Mouse (Mus musculus) liver, adult 2 months (tissue): ENCODE results near the gene Tkfc. TPM values are rescaled to one million over a fixed set of nuclear protein-coding genes. Genes with fewer than 3 reads are reported as not detected.

Experiments used
- DNase-seq: peaks from one replicate; pipeline ENCODE4 v3.0.0-alpha.2; 2011; ENCODE audit warnings: low read depth, low spot score; ENCODE audit errors: extremely low read depth
- H3K27ac ChIP-seq: fragments of 200-500 bp; replicated peaks from 2 replicates; pipeline ENCODE4 v1.5.1; 2012; ENCODE audit warnings: low read depth, mild to moderate bottlenecking, control low read depth, inconsistent platforms, low read length; ENCODE audit not compliant: insufficient read depth
- H3K27me3 ChIP-seq: fragments of 200-500 bp; 2 replicates; pipeline ENCODE4 v1.6.1; 2012; ENCODE audit warnings: mild to moderate bottlenecking, moderate library complexity, low read length, inconsistent platforms; ENCODE audit not compliant: control insufficient read depth, insufficient read depth
- H3K36me3 ChIP-seq: fragments of 200-500 bp; 2 replicates; pipeline ENCODE4 v1.6.1; 2012; ENCODE audit warnings: low read length, inconsistent platforms; ENCODE audit not compliant: control insufficient read depth, insufficient read depth
- H3K4me1 ChIP-seq: fragments of 200-500 bp; 2 replicates; pipeline ENCODE4 v1.6.1; 2011; ENCODE audit warnings: low read length; ENCODE audit not compliant: control insufficient read depth, insufficient read depth
- H3K4me3 ChIP-seq: fragments of 200-500 bp; 2 replicates; pipeline ENCODE4 v1.5.1; 2011; ENCODE audit warnings: low read depth, mild to moderate bottlenecking, control low read depth, low read length, moderate library complexity; ENCODE audit not compliant: insufficient read depth
- H3K79me2 ChIP-seq: fragments of 200-500 bp; 2 replicates; pipeline ENCODE4 v1.6.1; 2012; ENCODE audit warnings: inconsistent platforms, mild to moderate bottlenecking, low read length, moderate library complexity; ENCODE audit not compliant: control insufficient read depth, insufficient read depth
- H3K9ac ChIP-seq: fragments of 200-500 bp; 2 replicates; pipeline ENCODE4 v1.6.1; 2012; ENCODE audit warnings: low read depth, mild to moderate bottlenecking, control low read depth, inconsistent platforms, low read length
- CTCF ChIP-seq: fragments of 200-500 bp; IDR thresholded peaks from 2 replicates; pipeline ENCODE4 v1.5.1; 2011; ENCODE audit warnings: low read depth, low read length, control low read depth
- POLR2A ChIP-seq: fragments of 200-500 bp; IDR thresholded peaks from 2 replicates; pipeline ENCODE4 v1.6.1; 2011; ENCODE audit warnings: low read length, control low read depth; ENCODE audit not compliant: insufficient read depth; ENCODE audit errors: extremely low read depth
- WGBS: fragments of 180-500 bp; shearing (Covaris S2); methylation state at CpG from one replicate; pipeline ENCODE4 v1.1.7; 2018; 5-methylcytosine and 5-hydroxymethylcytosine counted together
- polyA plus RNA-seq: library from polyadenylated mRNA; depleted of rRNA; stranded (reverse); fragments of >200 nt; gene quantifications from 2 replicates; pipeline ENCODE4 v1.2.3, GENCODE M21; 2012
- total RNA-seq: library from RNA; depleted of rRNA; stranded (reverse); fragments of >200 nt; gene quantifications from 2 replicates; pipeline ENCODE4 v1.2.3, GENCODE M21; 2014

The Tkfc gene
- total and polyA plus RNA-seq, 2 experiments = 72.6 to 417 TPM

DNA sequence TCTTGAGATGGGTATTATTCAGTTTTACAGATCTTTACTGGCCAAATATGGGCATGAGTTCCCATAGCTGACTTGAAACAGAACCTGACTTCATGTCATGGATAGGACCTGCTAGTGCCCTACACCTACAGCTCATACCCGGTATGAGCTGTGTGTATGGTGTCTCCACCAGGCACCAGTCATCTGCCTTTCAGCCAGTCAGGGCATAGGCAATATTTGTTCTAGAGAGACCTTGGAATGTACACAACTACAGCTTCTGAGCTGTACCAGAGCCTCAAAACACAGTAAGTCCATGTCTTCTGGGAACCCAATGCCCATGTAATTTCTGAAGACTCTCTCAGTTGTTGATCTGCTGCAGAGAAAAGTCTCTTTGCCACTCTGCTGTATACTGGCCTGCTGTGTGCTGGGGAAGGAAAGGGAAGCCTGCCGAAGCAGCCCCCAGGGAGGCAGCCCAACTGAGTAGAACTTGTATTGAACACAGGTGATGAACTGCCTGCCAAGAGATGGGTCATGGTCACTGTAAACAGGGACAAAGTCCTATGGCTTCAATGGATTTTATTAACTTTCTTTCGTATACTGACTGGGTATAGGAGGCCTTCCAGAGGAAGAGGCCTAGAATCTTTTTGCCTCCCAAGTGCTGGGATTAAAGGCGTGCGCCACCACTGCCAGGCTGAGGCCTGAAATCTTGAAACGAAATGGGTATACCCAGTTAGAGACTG lies 13.6 kb downstream of the Tkfc start:
- H3K9ac ChIP-seq = no peak overlapping the region
- DNase-seq = peak; percentile 90
- no peaks in the 10 kb centered on the region for H3K79me2 ChIP-seq
- TF ChIP-seq POLR2A (no peak), CTCF (no peak)
- peak overlapping the region; percentile 89 for H3K27ac ChIP-seq
- peaks cover 43% of the 10 kb centered on the region for H3K4me1 ChIP-seq
- no peak overlapping the region for H3K4me3 ChIP-seq
- H3K27me3 ChIP-seq = no peaks in the 10 kb centered on the region
- peaks cover 48% of the 10 kb centered on the region for H3K36me3 ChIP-seq
- WGBS = 24% methylated on average over 6 of the region's 6 CpGs

DNA sequence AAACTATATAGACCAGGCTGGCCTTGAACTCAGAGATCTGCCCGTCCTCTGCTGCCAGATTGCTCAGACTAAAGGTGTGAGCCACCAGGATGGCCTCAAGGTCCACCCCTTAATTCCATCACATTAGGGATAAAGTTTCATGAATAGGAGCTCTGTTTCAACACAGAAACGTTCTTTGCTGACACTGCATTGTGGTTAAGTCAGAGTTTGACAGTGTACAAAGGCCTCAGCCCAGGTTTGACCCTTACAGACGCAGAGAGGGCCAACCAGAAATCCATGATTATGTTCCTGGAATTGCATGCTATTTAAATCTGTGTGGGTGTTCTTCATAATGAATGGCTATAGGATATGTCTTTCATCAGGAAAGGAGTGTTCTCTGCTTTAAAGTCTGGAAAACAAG lies 15.2 kb downstream of the Tkfc start:
- TF ChIP-seq POLR2A (no peak), CTCF (no peak)
- H3K27ac ChIP-seq = peak overlapping the region; percentile 6

DNA sequence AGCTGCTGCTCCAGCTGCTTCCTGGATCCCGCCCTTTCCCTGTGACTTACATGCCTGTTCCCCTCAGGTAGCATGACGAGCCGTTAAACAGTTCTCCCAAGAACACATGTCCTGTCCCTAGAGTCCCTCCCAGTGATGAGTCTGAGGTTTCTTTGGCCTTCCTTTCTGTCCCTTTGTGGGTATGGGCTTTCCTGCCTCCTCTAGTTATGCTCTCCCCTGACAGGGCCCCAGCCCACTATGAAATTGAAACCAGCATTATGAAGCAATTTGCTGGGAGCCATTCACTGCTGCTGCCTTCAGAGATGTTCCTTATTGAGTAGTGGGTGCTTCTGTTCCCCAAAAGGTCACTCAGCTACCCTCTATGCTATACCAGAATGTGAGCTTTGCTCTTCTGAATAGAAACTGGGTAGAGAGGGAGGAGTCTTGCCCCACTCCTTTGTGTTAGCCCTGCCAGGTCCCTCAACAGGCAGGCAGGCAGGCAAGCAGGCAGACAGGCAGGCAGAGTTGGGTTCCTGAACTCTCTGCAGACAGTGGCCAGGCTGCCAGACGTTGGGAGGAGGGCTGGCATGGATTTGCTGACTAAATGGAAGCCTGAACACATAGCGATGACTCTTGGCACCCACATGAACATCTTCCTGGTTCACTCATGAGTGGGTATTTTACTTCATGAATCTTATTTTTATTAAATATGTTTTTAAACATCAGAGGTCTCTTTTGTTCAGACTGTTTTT lies 16.2 kb downstream of the Tkfc start:
- 0 out of 2 replicates have a peak overlapping the region, but pooled peaks have one; percentile 5 for H3K27ac ChIP-seq
- H3K27me3 ChIP-seq = no peaks in the 10 kb centered on the region

More for the DNA sequence above, 15.2 kb downstream of the Tkfc start:
- H3K79me2 ChIP-seq = no peaks in the 10 kb centered on the region
- H3K9ac ChIP-seq = no peak overlapping the region
- DNase-seq = peak; percentile 68
- 15% methylated on average over 3 of the region's 3 CpGs for WGBS
- no peaks in the 10 kb centered on the region for H3K27me3 ChIP-seq
- peaks cover 35% of the 10 kb centered on the region for H3K36me3 ChIP-seq
- H3K4me1 ChIP-seq = peaks cover 34% of the 10 kb centered on the region
- no peak overlapping the region for H3K4me3 ChIP-seq

GRCm38 (mm10) chr19:10587231-10587630 lies 18.2 kb downstream of the Tkfc start:
- peaks cover 13% of the 10 kb centered on the region; the same call in 1 of the 2 replicates for H3K36me3 ChIP-seq

More for the DNA sequence above, 16.2 kb downstream of the Tkfc start:
- DNase-seq = peak; percentile 59
- Histone ChIP-seq H3K4me3 (no peak overlapping the region), H3K9ac (no peak overlapping the region), H3K36me3 (peaks cover 26% of the 10 kb centered on the region), H3K79me2 (no peaks in the 10 kb centered on the region), H3K4me1 (peaks cover 35% of the 10 kb centered on the region)
- TF ChIP-seq CTCF = no peak
- TF ChIP-seq POLR2A = no peak
- WGBS = 62% methylated on average over 5 of the region's 5 CpGs

DNA sequence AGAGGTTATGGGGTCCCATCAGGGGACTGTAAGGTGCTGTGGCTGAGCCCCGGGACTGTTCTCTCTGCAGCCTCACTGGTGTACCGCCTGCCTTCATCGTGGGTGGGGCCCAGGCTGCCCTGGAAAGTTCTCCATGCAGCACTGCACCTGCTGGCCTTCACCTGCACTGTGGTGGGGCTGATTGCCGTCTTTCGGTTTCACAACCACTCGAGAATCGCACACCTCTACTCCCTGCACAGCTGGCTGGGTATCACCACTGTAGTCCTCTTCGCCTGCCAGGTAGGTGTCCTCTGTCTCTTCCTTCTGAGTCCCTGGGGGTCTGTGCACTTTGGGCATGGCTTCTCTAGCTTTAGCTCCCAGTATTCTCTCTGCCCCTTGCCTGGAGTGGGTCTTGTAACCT lies 20.3 kb downstream of the Tkfc start:
- H3K27me3 ChIP-seq = no peaks in the 10 kb centered on the region
- H3K4me3 ChIP-seq = no peak overlapping the region
- WGBS = 29% methylated on average over 8 of the region's 8 CpGs
- no peak for DNase-seq
- H3K79me2 ChIP-seq = no peaks in the 10 kb centered on the region
- no peak overlapping the region for H3K9ac ChIP-seq
- peaks cover 14% of the 10 kb centered on the region; the same call in 1 of the 2 replicates for H3K36me3 ChIP-seq
- TF ChIP-seq CTCF (no peak), POLR2A (no peak)
- peaks cover 7% of the 10 kb centered on the region; the same call in 1 of the 2 replicates for H3K4me1 ChIP-seq
- no peak overlapping the region for H3K27ac ChIP-seq

More at GRCm38 (mm10) chr19:10587231-10587630, 18.2 kb downstream of the Tkfc start:
- Histone ChIP-seq H3K4me1 (peaks cover 16% of the 10 kb centered on the region), H3K4me3 (no peak overlapping the region), H3K79me2 (no peaks in the 10 kb centered on the region), H3K27me3 (no peaks in the 10 kb centered on the region), H3K27ac (peak overlapping the region; percentile 58), H3K9ac (no peak overlapping the region)
- WGBS = 33% methylated on average over 8 of the region's 8 CpGs
- no peak for TF ChIP-seq POLR2A
- no peak for TF ChIP-seq CTCF
- DNase-seq = peak; percentile 72
